Mouse (Mus musculus) C2C12 (cell line): Measurements from ENCODE around the gene Upp2. TPM values are rescaled to one million over a fixed set of nuclear protein-coding genes. Genes with fewer than 3 reads are reported as not detected.

Experiments
- H3K27me3 ChIP-seq: one replicate; pipeline ENCODE4 v1.6.1; 2011; ENCODE audit not compliant: control insufficient read depth, insufficient read depth, insufficient read length
- H3K36me3 ChIP-seq: one replicate; pipeline ENCODE4 v1.6.1; 2011; ENCODE audit not compliant: control insufficient read depth, insufficient read depth
- H3K4me3 ChIP-seq: one replicate; pipeline ENCODE4 v1.5.1; 2011; ENCODE audit warnings: mild to moderate bottlenecking, control low read depth; ENCODE audit not compliant: poor library complexity, insufficient read depth, severe bottlenecking
- H3K79me2 ChIP-seq: one replicate; pipeline ENCODE4 v1.6.1; 2011; ENCODE audit not compliant: control insufficient read depth, insufficient read depth
- H3K79me3 ChIP-seq: one replicate; pipeline ENCODE4 v1.6.1; 2011; ENCODE audit warnings: low read depth, control low read depth
- H3ac ChIP-seq: one replicate; pipeline ENCODE3; 2011; ENCODE audit warnings: low read depth; ENCODE audit not compliant: control insufficient read depth, insufficient read length
- CEBPB ChIP-seq: IDR thresholded peaks from one replicate; pipeline ENCODE4 v1.6.1; 2011; ENCODE audit warnings: low read depth, mild to moderate bottlenecking, control low read depth, moderate library complexity
- CTCF ChIP-seq: IDR thresholded peaks from one replicate; pipeline ENCODE4 v1.5.1; 2011; ENCODE audit not compliant: control insufficient read depth, insufficient read depth, insufficient read length
- FOSL1 ChIP-seq: IDR thresholded peaks from one replicate; pipeline ENCODE4 v1.8.0; 2011; ENCODE audit warnings: mild to moderate bottlenecking, low read length; ENCODE audit not compliant: poor library complexity, insufficient read depth, severe bottlenecking
- MAX ChIP-seq: IDR thresholded peaks from one replicate; pipeline ENCODE4 v1.6.1; 2011; ENCODE audit warnings: mild to moderate bottlenecking, control low read depth
- MYOD1 ChIP-seq: IDR thresholded peaks from one replicate; pipeline ENCODE4 v1.6.1; 2011; ENCODE audit warnings: low read depth; ENCODE audit not compliant: control insufficient read depth, insufficient read length
- MYOG ChIP-seq: IDR thresholded peaks from one replicate; pipeline ENCODE4 v1.6.1; 2011; ENCODE audit not compliant: control insufficient read depth, insufficient read length; ENCODE audit errors: extremely low read depth
- USF1 ChIP-seq: IDR thresholded peaks from one replicate; pipeline ENCODE4 v1.6.1; 2011; ENCODE audit warnings: low read depth, mild to moderate bottlenecking, control low read depth, moderate library complexity
- polyA plus RNA-seq: library from polyadenylated mRNA; unstranded; fragments of >200 nt; fragmentation: generic; extraction: Trizol; gene quantifications from one replicate; pipeline ENCODE4 v1.2.1, GENCODE M21; 2012; ENCODE audit warnings: missing spikeins

Upp2 gene
- polyA plus RNA-seq, 1 experiment: 7.3 TPM

DNA sequence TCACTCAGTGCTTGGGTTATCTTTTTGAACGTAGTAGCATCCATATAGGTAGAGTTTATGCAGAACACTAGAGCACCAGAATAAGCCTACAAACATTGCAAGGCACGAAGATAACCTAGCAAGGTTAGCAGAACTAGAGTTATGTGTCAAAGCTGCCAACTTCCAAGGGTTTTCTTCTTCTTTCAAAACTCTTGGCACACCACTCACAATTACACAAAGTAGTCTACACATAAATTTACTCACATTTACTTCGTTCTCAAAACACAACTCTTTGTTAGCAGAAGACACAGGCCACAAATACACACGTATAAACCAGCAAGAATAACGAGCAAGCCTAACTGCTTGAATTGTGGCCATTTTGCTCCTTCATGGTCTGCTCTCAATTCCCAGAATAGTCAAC, 23.8 kb upstream of the Upp2 start:
- Histone ChIP-seq H3K36me3 (no peaks in the 10 kb centered on the region), H3K4me3 (no peak overlapping the region), H3K27me3 (no peaks in the 10 kb centered on the region), H3K79me3 (peaks cover 88% of the 10 kb centered on the region), H3ac (no peak overlapping the region), H3K79me2 (peaks cover 94% of the 10 kb centered on the region)
- no peak for TF ChIP-seq USF1
- no peak for TF ChIP-seq MYOD1
- TF ChIP-seq FOSL1: no peak

GRCm38 (mm10) chr2:58544368-58544767, 22.7 kb upstream of the Upp2 start:
- peaks cover 94% of the 10 kb centered on the region for H3K79me2 ChIP-seq
- H3K79me3 ChIP-seq: peaks cover 88% of the 10 kb centered on the region
- no peak overlapping the region for H3K4me3 ChIP-seq
- H3K36me3 ChIP-seq: no peaks in the 10 kb centered on the region
- H3ac ChIP-seq: no peak overlapping the region
- no peak for TF ChIP-seq MAX
- no peak for TF ChIP-seq CTCF
- no peak for TF ChIP-seq USF1
- TF ChIP-seq MYOG: no peak
- TF ChIP-seq FOSL1: no peak
- H3K27me3 ChIP-seq: no peaks in the 10 kb centered on the region

GRCm38 (mm10) chr2:58546264-58546663, 20.8 kb upstream of the Upp2 start:
- peaks cover 94% of the 10 kb centered on the region for H3K79me2 ChIP-seq
- no peaks in the 10 kb centered on the region for H3K27me3 ChIP-seq

GRCm38 (mm10) chr2:58548943-58549342, 18.2 kb upstream of the Upp2 start:
- no peak overlapping the region for H3K4me3 ChIP-seq

More at GRCm38 (mm10) chr2:58546264-58546663, 20.8 kb upstream of the Upp2 start:
- H3K36me3 ChIP-seq: no peaks in the 10 kb centered on the region
- no peak overlapping the region for H3K4me3 ChIP-seq
- TF ChIP-seq FOSL1: peak; percentile 90
- no peak for TF ChIP-seq CEBPB
- no peak overlapping the region for H3ac ChIP-seq
- peaks cover 88% of the 10 kb centered on the region for H3K79me3 ChIP-seq

GRCm38 (mm10) chr2:58549960-58550359, 17.1 kb upstream of the Upp2 start:
- TF ChIP-seq FOSL1 (no peak), CEBPB (no peak), MYOG (no peak), USF1 (no peak), CTCF (no peak), MYOD1 (no peak), MAX (no peak)
- H3K79me3 ChIP-seq: peaks cover 88% of the 10 kb centered on the region
- H3K4me3 ChIP-seq: no peak overlapping the region
- no peak overlapping the region for H3ac ChIP-seq
- peaks cover 94% of the 10 kb centered on the region for H3K79me2 ChIP-seq
- H3K36me3 ChIP-seq: no peaks in the 10 kb centered on the region
- no peaks in the 10 kb centered on the region for H3K27me3 ChIP-seq

More at GRCm38 (mm10) chr2:58548943-58549342, 18.2 kb upstream of the Upp2 start:
- Histone ChIP-seq H3K79me2 (peaks cover 94% of the 10 kb centered on the region), H3ac (no peak overlapping the region), H3K79me3 (peaks cover 88% of the 10 kb centered on the region), H3K36me3 (no peaks in the 10 kb centered on the region), H3K27me3 (no peaks in the 10 kb centered on the region)
- TF ChIP-seq USF1: no peak
- no peak for TF ChIP-seq MYOD1
- TF ChIP-seq FOSL1: no peak
- TF ChIP-seq CTCF: no peak
- no peak for TF ChIP-seq MAX
- no peak for TF ChIP-seq CEBPB
- no peak for TF ChIP-seq MYOG

- no peak overlapping the region for H3K4me3 ChIP-seq
- TF ChIP-seq CEBPB: no peak
- TF ChIP-seq USF1: no peak
- TF ChIP-seq CTCF: no peak
- no peak for TF ChIP-seq MYOD1
- no peak for TF ChIP-seq MAX
- no peak for TF ChIP-seq MYOG
- no peak for TF ChIP-seq FOSL1
- peaks cover 88% of the 10 kb centered on the region for H3K79me3 ChIP-seq
- peaks cover 94% of the 10 kb centered on the region for H3K79me2 ChIP-seq
- no peaks in the 10 kb centered on the region for H3K27me3 ChIP-seq
- no peak overlapping the region for H3ac ChIP-seq
- H3K36me3 ChIP-seq: no peaks in the 10 kb centered on the region
Observed at GRCm38 (mm10) chr2:58550488-58550887, 16.6 kb upstream of the Upp2 start.
